Mouse (Mus musculus): ENCODE results near the gene Bbof1. TPM values are rescaled to one million over a fixed set of nuclear protein-coding genes. Genes with fewer than 3 reads are reported as not detected.

Bbof1 gene
- polyA plus RNA-seq, 1 experiment = 7.5 TPM

- TF ChIP-seq CTCF (IDR thresholded peaks at IDR 0.05; ENCODE audit: extremely low read depth, insufficient read depth, low read length) = no peak
- no peak for TF ChIP-seq POLR2A (IDR thresholded peaks at IDR 0.05; ENCODE audit: extremely low read depth, insufficient read depth, low read length)
- no peak overlapping the region; the same call in 1 of the 2 replicates for H3K27ac ChIP-seq (ENCODE audit: insufficient read depth, low read length)
- peak overlapping the region; percentile 26 for H3K4me3 ChIP-seq (ENCODE audit: insufficient read depth, low read length)
- peaks cover 1% of the 10 kb centered on the region; the same call in 1 of the 2 replicates for H3K4me1 ChIP-seq (ENCODE audit: control insufficient read depth, insufficient read depth, low read length)
Measured at GRCm38 (mm10) chr12:84417605-84417922, 8.7 kb downstream of the Bbof1 start.

DNA sequence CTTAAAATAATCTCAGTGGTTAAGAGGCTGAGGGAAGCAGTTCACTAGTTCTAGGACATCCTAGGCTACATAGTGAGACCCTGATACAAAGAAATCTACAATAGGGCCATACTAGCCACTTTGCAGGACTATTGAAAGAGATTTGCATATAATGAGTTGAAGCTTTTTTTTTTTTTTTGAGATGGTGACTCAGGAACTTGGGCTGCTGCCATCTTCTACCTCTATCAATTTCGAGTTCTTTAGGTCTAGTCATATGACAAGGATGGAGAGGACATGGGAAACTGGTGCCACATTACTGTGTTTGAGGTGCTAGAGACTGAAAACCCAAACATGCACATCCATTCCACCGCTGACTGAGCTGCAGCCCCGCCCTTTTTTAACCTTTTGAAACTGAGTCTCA, 15.1 kb downstream of the Bbof1 start:
- H3K4me1 ChIP-seq (ENCODE audit: control insufficient read depth, insufficient read depth, low read length) = no peaks in the 10 kb centered on the region
- TF ChIP-seq CTCF (IDR thresholded peaks at IDR 0.05; ENCODE audit: extremely low read depth, insufficient read depth, low read length) = no peak
- no peak overlapping the region for H3K4me3 ChIP-seq (ENCODE audit: insufficient read depth, low read length)

GRCm38 (mm10) chr12:84429825-84430224, 21.0 kb downstream of the Bbof1 start:
- TF ChIP-seq CTCF (IDR thresholded peaks at IDR 0.05; ENCODE audit: extremely low read depth, insufficient read depth, low read length) = no peak
- no peak for TF ChIP-seq POLR2A (IDR thresholded peaks at IDR 0.05; ENCODE audit: extremely low read depth, insufficient read depth, low read length)
- H3K27ac ChIP-seq (ENCODE audit: insufficient read depth, low read length) = no peak overlapping the region
- no peaks in the 10 kb centered on the region for H3K4me1 ChIP-seq (ENCODE audit: control insufficient read depth, insufficient read depth, low read length)
- H3K4me3 ChIP-seq (ENCODE audit: insufficient read depth, low read length) = no peak overlapping the region

More for the DNA sequence above, 15.1 kb downstream of the Bbof1 start:
- no peak overlapping the region for H3K27ac ChIP-seq (ENCODE audit: insufficient read depth, low read length)

GRCm38 (mm10) chr12:84438697-84439096, 29.8 kb downstream of the Bbof1 start:
- H3K4me1 ChIP-seq (ENCODE audit: control insufficient read depth, insufficient read depth, low read length) = no peaks in the 10 kb centered on the region
- TF ChIP-seq CTCF (IDR thresholded peaks at IDR 0.05; ENCODE audit: extremely low read depth, insufficient read depth, low read length) (no peak), POLR2A (IDR thresholded peaks at IDR 0.05; ENCODE audit: extremely low read depth, insufficient read depth, low read length) (no peak)
- no peak overlapping the region for H3K27ac ChIP-seq (ENCODE audit: insufficient read depth, low read length)
- no peak overlapping the region for H3K4me3 ChIP-seq (ENCODE audit: insufficient read depth, low read length)

DNA sequence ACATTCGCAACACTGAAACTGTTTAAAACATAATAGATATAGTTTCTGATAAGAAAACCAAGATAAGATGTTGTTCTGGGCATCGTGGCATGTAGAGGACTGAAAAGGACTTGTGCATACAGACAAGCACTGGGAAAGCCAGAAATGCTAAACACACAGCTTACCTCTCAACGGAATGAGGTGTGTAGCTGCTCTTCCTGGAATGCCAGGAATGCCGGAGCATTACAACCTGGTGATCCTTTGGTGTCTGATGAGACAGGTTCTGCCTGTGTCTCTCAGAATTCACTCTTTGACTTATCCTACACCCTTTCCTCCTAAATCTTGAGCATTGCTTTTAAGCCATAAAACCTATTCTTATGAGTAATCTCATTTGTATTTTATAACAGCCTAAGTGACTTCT, 33.7 kb downstream of the Bbof1 start:
- Histone ChIP-seq H3K4me3 (ENCODE audit: insufficient read depth, low read length) (no peak overlapping the region), H3K27ac (ENCODE audit: insufficient read depth, low read length) (no peak overlapping the region), H3K4me1 (ENCODE audit: control insufficient read depth, insufficient read depth, low read length) (no peaks in the 10 kb centered on the region)
- TF ChIP-seq POLR2A (IDR thresholded peaks at IDR 0.05; ENCODE audit: extremely low read depth, insufficient read depth, low read length) (no peak), CTCF (IDR thresholded peaks at IDR 0.05; ENCODE audit: extremely low read depth, insufficient read depth, low read length) (no peak)

DNA sequence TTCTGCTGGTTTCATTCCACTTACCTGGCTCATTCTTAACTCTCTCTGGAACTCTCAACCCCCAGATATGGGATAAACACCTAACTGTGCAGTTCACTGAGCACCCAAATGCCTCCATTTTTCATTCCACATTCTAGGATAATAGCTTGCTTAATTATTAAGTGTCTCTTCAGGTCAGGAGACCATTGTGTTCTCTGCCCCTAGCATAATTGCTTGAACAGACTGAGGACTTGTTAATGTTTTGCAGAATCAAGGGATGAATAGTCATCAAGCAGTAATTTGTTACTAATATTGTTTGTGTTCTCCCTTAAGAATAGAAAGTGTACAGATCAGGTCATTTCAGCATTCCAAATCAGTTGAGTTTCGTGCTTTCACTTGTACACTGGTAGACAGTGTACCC, 38.5 kb downstream of the Bbof1 start:
- Histone ChIP-seq H3K27ac (ENCODE audit: insufficient read depth, low read length) (no peak overlapping the region), H3K4me3 (ENCODE audit: insufficient read depth, low read length) (no peak overlapping the region), H3K4me1 (ENCODE audit: control insufficient read depth, insufficient read depth, low read length) (no peaks in the 10 kb centered on the region)
- TF ChIP-seq POLR2A (IDR thresholded peaks at IDR 0.05; ENCODE audit: extremely low read depth, insufficient read depth, low read length) (no peak), CTCF (IDR thresholded peaks at IDR 0.05; ENCODE audit: extremely low read depth, insufficient read depth, low read length) (no peak)

DNA sequence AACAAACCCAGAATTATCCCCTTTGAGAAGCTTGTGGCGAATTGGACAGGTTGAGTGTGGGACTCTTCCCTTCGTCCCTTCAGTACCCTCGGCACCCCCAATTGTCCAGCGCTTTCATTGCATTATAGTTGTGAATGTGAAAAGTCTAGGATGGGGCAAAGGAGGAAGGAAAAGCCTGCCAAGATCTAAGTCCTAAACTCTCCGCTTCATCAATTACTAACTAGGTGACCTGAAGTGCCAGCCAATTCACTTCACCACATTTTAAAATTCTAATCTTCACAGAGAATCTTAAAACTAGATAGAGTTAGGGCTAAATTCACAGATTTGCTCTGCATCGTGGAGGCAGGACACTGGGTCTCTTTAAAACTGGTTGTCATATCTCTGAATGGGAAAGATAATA, 39.3 kb downstream of the Bbof1 start:
- Histone ChIP-seq H3K4me3 (ENCODE audit: insufficient read depth, low read length) (no peak overlapping the region), H3K4me1 (ENCODE audit: control insufficient read depth, insufficient read depth, low read length) (no peaks in the 10 kb centered on the region), H3K27ac (ENCODE audit: insufficient read depth, low read length) (no peak overlapping the region)
- TF ChIP-seq POLR2A (IDR thresholded peaks at IDR 0.05; ENCODE audit: extremely low read depth, insufficient read depth, low read length) = no peak
- TF ChIP-seq CTCF (IDR thresholded peaks at IDR 0.05; ENCODE audit: extremely low read depth, insufficient read depth, low read length) = no peak

GRCm38 (mm10) chr12:84449887-84450286, 41.0 kb downstream of the Bbof1 start:
- no peaks in the 10 kb centered on the region for H3K4me1 ChIP-seq (ENCODE audit: control insufficient read depth, insufficient read depth, low read length)
- TF ChIP-seq CTCF (IDR thresholded peaks at IDR 0.05; ENCODE audit: extremely low read depth, insufficient read depth, low read length) (no peak), POLR2A (IDR thresholded peaks at IDR 0.05; ENCODE audit: extremely low read depth, insufficient read depth, low read length) (no peak)
- peak overlapping the region; percentile 49; the same call in 1 of the 2 replicates for H3K4me3 ChIP-seq (ENCODE audit: insufficient read depth, low read length)
- H3K27ac ChIP-seq (ENCODE audit: insufficient read depth, low read length) = no peak overlapping the region

- no peak for TF ChIP-seq POLR2A (IDR thresholded peaks at IDR 0.05; ENCODE audit: extremely low read depth, insufficient read depth, low read length)
- no peak for TF ChIP-seq CTCF (IDR thresholded peaks at IDR 0.05; ENCODE audit: extremely low read depth, insufficient read depth, low read length)
- peak overlapping the region; percentile 49 for H3K4me3 ChIP-seq (ENCODE audit: insufficient read depth, low read length)
- no peaks in the 10 kb centered on the region for H3K4me1 ChIP-seq (ENCODE audit: control insufficient read depth, insufficient read depth, low read length)
- H3K27ac ChIP-seq (ENCODE audit: insufficient read depth, low read length) = 0 out of 2 replicates have a peak overlapping the region, but pooled peaks have one; percentile 9
Measured at GRCm38 (mm10) chr12:84450351-84450717, 41.5 kb downstream of the Bbof1 start.

GRCm38 (mm10) chr12:84450718-84451646, 42.1 kb downstream of the Bbof1 start, which contains the start of the genes Aldh6a1 and Lin52:
Gene Aldh6a1 (minus strand): TSS chr12:84451004.
Gene Lin52 (plus strand): TSS chr12:84451422.
- peak within 1 kb of the TSS; percentile 49 for H3K4me3 ChIP-seq (ENCODE audit: insufficient read depth, low read length)
- 0 out of 2 replicates have a peak within 1 kb of the TSS, but pooled peaks have one; percentile 12 for H3K27ac ChIP-seq (ENCODE audit: insufficient read depth, low read length)
- TF ChIP-seq POLR2A (IDR thresholded peaks at IDR 0.05; ENCODE audit: extremely low read depth, insufficient read depth, low read length) (peak; percentile 98), CTCF (IDR thresholded peaks at IDR 0.05; ENCODE audit: extremely low read depth, insufficient read depth, low read length) (no peak)

More at GRCm38 (mm10) chr12:84450718-84451646, 42.1 kb downstream of the Bbof1 start, which contains the start of the genes Aldh6a1 and Lin52:
- H3K4me1 ChIP-seq (ENCODE audit: control insufficient read depth, insufficient read depth, low read length) = no peaks in the 10 kb centered on the region
